17 mouse cellular contexts compared by ENCODE assay signal in the genomic region with DNA sequence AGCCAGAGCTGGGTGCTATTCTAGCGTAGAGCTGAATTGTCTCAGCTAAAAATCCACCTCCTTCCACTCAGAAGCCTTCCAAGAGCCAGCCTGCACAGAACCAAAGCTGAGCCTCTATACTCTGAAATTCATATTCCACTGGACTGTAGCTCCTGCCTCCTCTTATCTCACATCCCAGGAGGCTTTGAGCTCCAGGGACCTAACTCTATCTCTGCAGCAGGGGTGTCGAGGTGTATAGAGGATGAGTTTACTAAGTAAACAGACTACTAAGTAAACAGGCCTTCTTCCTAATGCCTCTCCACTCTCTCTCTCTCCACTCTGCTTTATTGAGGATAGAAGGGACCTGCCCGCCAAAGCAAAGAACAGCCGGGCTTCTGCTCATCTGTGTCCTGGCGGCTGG.
A peak's percentile ranks its signal among the peaks of the same experiment; 100 is the strongest.
DNase-seq lines count a peak whose midpoint lies in the region; ATAC-seq and TF ChIP-seq lines count a peak whose summit lies in the region.
"Had no signal": no experiment of that assay in that cellular context is flagged by ENCODE, and none has a peak within 500 bp of the region (broad histone marks: within the 10 kb centered on the region; RNA-seq: fewer than 3 reads in every experiment).

No protein-coding gene starts in this region.

- H3K27me3 ChIP-seq in hindbrain, embryonic 10.5 days (ENCODE audit: insufficient read depth, poor library complexity, severe bottlenecking), result no peaks in the 10 kb centered on the region
- H3K27me3 ChIP-seq in hindbrain, postnatal 0 days (ENCODE audit: insufficient read depth, low read length), result no peaks in the 10 kb centered on the region
- H3K27me3 ChIP-seq in midbrain, embryonic 12.5 days, result no peaks in the 10 kb centered on the region
- no peaks in the 10 kb centered on the region for H3K27me3 ChIP-seq in midbrain, embryonic 16.5 days (ENCODE audit: control insufficient read depth, insufficient read depth, low read depth, low read length)
- H3K27me3 ChIP-seq in liver, embryonic 13.5 days, result no peaks in the 10 kb centered on the region; the same call in 1 of the 2 replicates
- no peaks in the 10 kb centered on the region for H3K27me3 ChIP-seq in forebrain, embryonic 13.5 days
- H3K27me3 ChIP-seq: embryonic facial prominence, embryonic 12.5 days; heart, embryonic 13.5 days; Patski had no signal

- no peak overlapping the region for H3K9ac ChIP-seq in hindbrain, postnatal 0 days (replicated peaks; ENCODE audit: low read length)
- no peak overlapping the region for H3K9ac ChIP-seq in midbrain, embryonic 12.5 days (replicated peaks)
- H3K9ac ChIP-seq in midbrain, embryonic 16.5 days (ENCODE audit: low read depth, low read length), result no peak overlapping the region
- H3K9ac ChIP-seq in liver, embryonic 13.5 days, result no peak overlapping the region
- H3K9ac ChIP-seq in forebrain, embryonic 13.5 days, result no peak overlapping the region
- H3K9ac ChIP-seq: embryonic facial prominence, embryonic 12.5 days; heart, embryonic 13.5 days; lung, embryonic 14.5 days had no signal

- no peak overlapping the region for H3K4me3 ChIP-seq in hindbrain, embryonic 10.5 days
- H3K4me3 ChIP-seq in hindbrain, postnatal 0 days (ENCODE audit: low read length), result no peak overlapping the region
- H3K4me3 ChIP-seq in midbrain, embryonic 12.5 days, result no peak overlapping the region
- no peak overlapping the region for H3K4me3 ChIP-seq in midbrain, embryonic 16.5 days (ENCODE audit: low read depth, low read length)
- no peak overlapping the region for H3K4me3 ChIP-seq in liver, embryonic 13.5 days (replicated peaks)
- H3K4me3 ChIP-seq in forebrain, embryonic 13.5 days, result no peak overlapping the region
- H3K4me3 ChIP-seq in lung, adult 2 months (replicated peaks; ENCODE audit: extremely low read depth, low read depth, low read length), result no peak overlapping the region
- H3K4me3 ChIP-seq: embryonic facial prominence, embryonic 12.5 days; heart, embryonic 13.5 days had no signal

- no peak for TF ChIP-seq POLR2A in lung, adult 2 months (IDR thresholded peaks at IDR 0.05; ENCODE audit: borderline replicate concordance, extremely low read depth, low read depth, low read length)

- no peak overlapping the region for H3K4me2 ChIP-seq in hindbrain, postnatal 0 days (ENCODE audit: low read depth, low read length)
- H3K4me2 ChIP-seq in midbrain, embryonic 12.5 days (replicated peaks), result no peak overlapping the region
- no peak overlapping the region for H3K4me2 ChIP-seq in midbrain, embryonic 16.5 days (ENCODE audit: low read length)
- H3K4me2 ChIP-seq in liver, embryonic 13.5 days, result peak overlapping the region; percentile 23
- no peak overlapping the region for H3K4me2 ChIP-seq in forebrain, embryonic 13.5 days
- H3K4me2 ChIP-seq: embryonic facial prominence, embryonic 12.5 days; heart, embryonic 13.5 days; lung, embryonic 14.5 days had no signal

- peaks cover 32% of the 10 kb centered on the region for H3K4me1 ChIP-seq in hindbrain, embryonic 10.5 days (replicated peaks)
- H3K4me1 ChIP-seq in hindbrain, postnatal 0 days (ENCODE audit: insufficient read depth, low read length), result no peaks in the 10 kb centered on the region
- H3K4me1 ChIP-seq in midbrain, embryonic 12.5 days, result peaks cover 19% of the 10 kb centered on the region
- peaks cover 14% of the 10 kb centered on the region for H3K4me1 ChIP-seq in midbrain, embryonic 16.5 days (ENCODE audit: control insufficient read depth, insufficient read depth, low read length)
- peaks cover 12% of the 10 kb centered on the region for H3K4me1 ChIP-seq in liver, embryonic 13.5 days (replicated peaks)
- H3K4me1 ChIP-seq in forebrain, embryonic 13.5 days, result 0 out of 2 replicates have a peak, but pooled peaks cover 10% of the 10 kb centered on the region
- H3K4me1 ChIP-seq in lung, adult 2 months (ENCODE audit: control insufficient read depth, insufficient read depth, low read length), result no peaks in the 10 kb centered on the region

- peak overlapping the region; percentile 76 for H3K27ac ChIP-seq in hindbrain, embryonic 10.5 days
- H3K27ac ChIP-seq in hindbrain, postnatal 0 days, result no peak overlapping the region
- H3K27ac ChIP-seq in midbrain, embryonic 12.5 days (replicated peaks), result 0 out of 2 replicates have a peak overlapping the region, but pooled peaks have one; percentile 35
- no peak overlapping the region for H3K27ac ChIP-seq in midbrain, embryonic 16.5 days (ENCODE audit: low read length)
- peak overlapping the region; percentile 37 for H3K27ac ChIP-seq in liver, embryonic 13.5 days
- H3K27ac ChIP-seq in forebrain, embryonic 13.5 days, result no peak overlapping the region
- H3K27ac ChIP-seq: heart, embryonic 13.5 days; kidney, postnatal 0 days had no signal

- no peaks in the 10 kb centered on the region for H3K9me3 ChIP-seq in hindbrain, embryonic 10.5 days
- H3K9me3 ChIP-seq in hindbrain, postnatal 0 days (ENCODE audit: low read length), result no peaks in the 10 kb centered on the region
- H3K9me3 ChIP-seq in midbrain, embryonic 12.5 days, result no peaks in the 10 kb centered on the region
- H3K9me3 ChIP-seq in midbrain, embryonic 16.5 days (replicated peaks; ENCODE audit: control insufficient read depth, low read length, poor library complexity, severe bottlenecking), result no peaks in the 10 kb centered on the region
- H3K9me3 ChIP-seq in liver, embryonic 13.5 days (replicated peaks), result peaks cover 5% of the 10 kb centered on the region; the same call in 1 of the 2 replicates
- no peaks in the 10 kb centered on the region for H3K9me3 ChIP-seq in forebrain, embryonic 13.5 days (replicated peaks)
- H3K9me3 ChIP-seq: embryonic facial prominence, embryonic 12.5 days; heart, embryonic 13.5 days had no signal

- no peak for TF ChIP-seq CTCF in hindbrain, postnatal 0 days (IDR thresholded peaks at IDR 0.05; ENCODE audit: low read depth)
- TF ChIP-seq CTCF in lung, adult 2 months (IDR thresholded peaks at IDR 0.05; ENCODE audit: insufficient read depth, low read length), result no peak

- no peaks in the 10 kb centered on the region for H3K36me3 ChIP-seq in hindbrain, embryonic 10.5 days
- no peaks in the 10 kb centered on the region for H3K36me3 ChIP-seq in hindbrain, postnatal 0 days (ENCODE audit: insufficient read depth, low read length)
- H3K36me3 ChIP-seq in midbrain, embryonic 12.5 days, result no peaks in the 10 kb centered on the region
- H3K36me3 ChIP-seq in midbrain, embryonic 16.5 days (ENCODE audit: control insufficient read depth, insufficient read depth, low read length), result no peaks in the 10 kb centered on the region
- H3K36me3 ChIP-seq in liver, embryonic 13.5 days, result no peaks in the 10 kb centered on the region
- no peaks in the 10 kb centered on the region for H3K36me3 ChIP-seq in forebrain, embryonic 13.5 days (ENCODE audit: poor library complexity, severe bottlenecking)
- H3K36me3 ChIP-seq: embryonic facial prominence, embryonic 12.5 days; heart, embryonic 13.5 days had no signal

- DNase-seq in hindbrain, embryonic 10.5 days (ENCODE audit: low spot score), result no peak
- DNase-seq in hindbrain, postnatal 0 days (ENCODE audit: low spot score), result no peak
- DNase-seq in liver, embryonic 13.5 days, result no peak
- peak; percentile 80 for DNase-seq in yolk sac, embryonic 10.5 days (ENCODE audit: low spot score)
- DNase-seq in lung, adult 2 months, result no peak
- DNase-seq: B cell, adult 2 months; gastrocnemius, postnatal 36 days; lung, embryonic 14.5 days; spleen, adult 18-20 months; thymus, postnatal 36 days had no signal

- ATAC-seq in hindbrain, postnatal 0 days, result no peak
- no peak for ATAC-seq in midbrain, embryonic 12.5 days (ENCODE audit: low FRiP score, low read depth)
- no peak for ATAC-seq in midbrain, embryonic 16.5 days
- ATAC-seq in liver, embryonic 13.5 days (ENCODE audit: low read depth), result peak; percentile 91
- ATAC-seq in forebrain, embryonic 13.5 days, result no peak
- ATAC-seq: Patski had no signal

- 50% methylated on average over 5 of the region's 5 CpGs for WGBS in hindbrain, embryonic 10.5 days
- whole genome bisulfite sequencing in hindbrain, postnatal 0 days, result 63% methylated on average over 5 of the region's 5 CpGs
- 50% methylated on average over 5 of the region's 5 CpGs for WGBS in midbrain, embryonic 12.5 days
- 59% methylated on average over 5 of the region's 5 CpGs for WGBS in midbrain, embryonic 16.5 days
- WGBS in liver, embryonic 13.5 days (ENCODE audit: insufficient replicate concordance), result 55% methylated on average over 5 of the region's 5 CpGs
- WGBS in forebrain, embryonic 13.5 days, result 74% methylated on average over 5 of the region's 5 CpGs
- WGBS in lung, adult 2 months, result 51% methylated on average over 5 of the region's 5 CpGs

Comparison
In these comparisons a context has a peak if more than half of its experiments do, and no peak if none do; other contexts are left out.
1. H3K27ac ChIP-seq: peak in hindbrain, embryonic 10.5 days (single experiment), midbrain, embryonic 12.5 days (single experiment) and liver, embryonic 13.5 days (single experiment); none in hindbrain, postnatal 0 days (single experiment), midbrain, embryonic 16.5 days (single experiment) and forebrain, embryonic 13.5 days (single experiment).